Mouse (Mus musculus) hindbrain, embryonic 13.5 days (tissue): ENCODE data around the gene Hmg20a. TPM values are rescaled to one million over a fixed set of nuclear protein-coding genes. Genes with fewer than 3 reads are reported as not detected.
A peak's percentile ranks its signal among the peaks of the same experiment; 100 is the strongest.

Source experiments
- ATAC-seq: fragments of 200-750 bp; cut with Nextera tagmentation; 2 replicates; pipeline ENCODE4 v1.8.0; 2017; ENCODE audit warnings: moderate TSS enrichment; ENCODE audit not compliant: low FRiP score
- H3K27ac ChIP-seq: fragments of 300-500 bp; sonication (generic); 2 replicates; pipeline ENCODE4 v1.5.1; 2015; ENCODE audit warnings: inconsistent platforms, mild to moderate bottlenecking, moderate library complexity
- H3K27me3 ChIP-seq: fragments of 300-500 bp; sonication (generic); 2 replicates; pipeline ENCODE4 v1.6.1; 2015; ENCODE audit warnings: mild to moderate bottlenecking, inconsistent platforms
- H3K36me3 ChIP-seq: fragments of 300-500 bp; sonication (generic); 2 replicates; pipeline ENCODE4 v1.6.1; 2015; ENCODE audit warnings: mild to moderate bottlenecking, inconsistent platforms
- H3K4me1 ChIP-seq: fragments of 300-500 bp; sonication (generic); replicated peaks from 2 replicates; pipeline ENCODE4 v1.6.1; 2015; ENCODE audit warnings: inconsistent platforms
- H3K4me2 ChIP-seq: fragments of 300-500 bp; sonication (generic); 2 replicates; pipeline ENCODE4 v1.6.1; 2015; ENCODE audit warnings: inconsistent platforms, mild to moderate bottlenecking, moderate library complexity
- H3K4me3 ChIP-seq: fragments of 300-500 bp; sonication (generic); 2 replicates; pipeline ENCODE4 v1.5.1; 2015; ENCODE audit warnings: mild to moderate bottlenecking, inconsistent platforms
- H3K9ac ChIP-seq: fragments of 300-500 bp; sonication (generic); 2 replicates; pipeline ENCODE4 v1.6.1; 2015; ENCODE audit warnings: mild to moderate bottlenecking, inconsistent platforms
- H3K9me3 ChIP-seq: fragments of 300-500 bp; sonication (generic); 2 replicates; pipeline ENCODE4 v1.6.1; 2016; ENCODE audit warnings: inconsistent platforms
- WGBS: fragments of 180-500 bp; shearing (Covaris S2); methylation state at CpG from one replicate; pipeline ENCODE4 v1.1.7; 2015; 5-methylcytosine and 5-hydroxymethylcytosine counted together
- polyA plus RNA-seq: library from polyadenylated mRNA; unstranded; fragments of >200 nt; fragmentation: Nextera tagmentation; extraction: Ambion mirVana; gene quantifications from 2 replicates; pipeline ENCODE4 v1.2.1, GENCODE M21; 2015

The Hmg20a gene
- polyA plus RNA-seq, 1 experiment from 2014 or later: 81.9 TPM

DNA sequence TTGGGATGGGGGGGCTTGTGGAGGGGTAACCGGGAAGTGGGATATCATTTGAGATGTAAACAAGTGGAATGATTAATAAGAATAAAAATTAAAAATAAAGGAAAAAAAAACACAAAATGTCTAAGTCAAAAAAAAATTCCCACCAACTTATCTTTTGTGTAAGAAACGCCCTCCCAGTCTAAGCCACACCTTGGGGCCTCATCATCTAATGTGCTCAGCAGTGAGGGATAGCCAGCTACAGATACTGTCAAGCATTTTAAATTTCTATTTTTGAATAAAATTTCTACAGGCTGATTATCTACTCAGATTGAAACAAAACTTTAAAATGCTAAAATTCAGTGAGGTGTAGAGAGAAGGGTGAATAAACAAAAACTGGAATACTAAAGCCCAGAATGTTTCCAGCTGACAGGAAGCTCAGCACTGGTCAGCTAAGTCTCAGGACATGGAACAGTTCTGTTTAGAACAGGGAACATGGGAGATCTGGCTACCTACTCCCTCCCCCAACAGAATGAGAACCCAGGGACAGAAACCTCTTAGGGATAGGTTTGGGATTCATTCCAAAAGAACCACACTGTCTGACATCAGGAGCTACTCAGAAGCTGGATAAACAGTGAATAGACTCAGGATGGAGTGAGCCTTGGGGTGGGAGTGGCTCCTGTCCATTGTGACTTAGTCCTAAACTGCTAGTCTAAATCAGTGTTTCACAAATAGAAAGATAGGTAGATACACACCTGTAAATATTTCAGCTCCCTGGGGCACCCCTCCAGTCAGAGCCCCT lies 34.8 kb downstream of the Hmg20a start:
- peaks cover 3% of the 10 kb centered on the region; the same call in 1 of the 2 replicates for H3K4me1 ChIP-seq
- H3K4me3 ChIP-seq: no peak overlapping the region
- peaks cover 6% of the 10 kb centered on the region for H3K36me3 ChIP-seq
- whole genome bisulfite sequencing: 91% methylated on average over 2 of the region's 2 CpGs
- no peaks in the 10 kb centered on the region for H3K27me3 ChIP-seq
- ATAC-seq: no peak
- H3K9ac ChIP-seq: no peak overlapping the region
- H3K4me2 ChIP-seq: no peak overlapping the region
- H3K9me3 ChIP-seq: no peaks in the 10 kb centered on the region
- H3K27ac ChIP-seq: no peak overlapping the region

GRCm38 (mm10) chr9:56456426-56456825 lies 38.0 kb downstream of the Hmg20a start:
- ATAC-seq: no peak
- H3K4me1 ChIP-seq: no peaks in the 10 kb centered on the region; the same call in 1 of the 2 replicates
- WGBS: 88% methylated on average over 3 of the region's 3 CpGs

DNA sequence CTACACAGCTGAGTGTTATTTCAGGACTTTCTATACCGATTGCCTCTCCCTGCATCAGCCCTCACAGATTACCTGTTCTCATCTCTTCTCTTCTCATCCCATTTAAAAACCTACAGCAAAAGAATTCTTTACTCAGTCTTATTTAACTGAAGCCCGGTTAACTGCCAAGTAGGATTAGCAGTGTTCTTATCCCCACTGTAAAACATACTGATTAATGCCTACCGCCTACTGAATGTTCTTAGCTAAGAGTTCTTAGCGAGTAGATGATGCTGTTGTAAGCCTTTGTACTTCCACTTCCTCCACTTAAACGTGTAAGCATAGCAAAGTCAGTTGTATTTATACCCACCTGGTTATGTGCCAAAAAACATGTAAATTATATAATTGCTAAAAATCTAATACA lies 42.6 kb downstream of the Hmg20a start:
- Histone ChIP-seq H3K4me2 (no peak overlapping the region), H3K4me1 (peaks cover 19% of the 10 kb centered on the region), H3K27ac (no peak overlapping the region), H3K9me3 (no peaks in the 10 kb centered on the region), H3K27me3 (no peaks in the 10 kb centered on the region), H3K9ac (no peak overlapping the region), H3K4me3 (no peak overlapping the region), H3K36me3 (no peaks in the 10 kb centered on the region; the same call in 1 of the 2 replicates)
- WGBS: 91% methylated on average over 5 of the region's 5 CpGs
- no peak for ATAC-seq

More at GRCm38 (mm10) chr9:56456426-56456825, 38.0 kb downstream of the Hmg20a start:
- Histone ChIP-seq H3K4me2 (no peak overlapping the region), H3K27me3 (no peaks in the 10 kb centered on the region), H3K9me3 (no peaks in the 10 kb centered on the region), H3K9ac (no peak overlapping the region), H3K27ac (no peak overlapping the region), H3K4me3 (no peak overlapping the region), H3K36me3 (peaks cover 6% of the 10 kb centered on the region)

GRCm38 (mm10) chr9:56462606-56463005 lies 44.2 kb downstream of the Hmg20a start:
- no peak for ATAC-seq
- no peak overlapping the region; the same call in 1 of the 2 replicates for H3K27ac ChIP-seq
- no peak overlapping the region for H3K9ac ChIP-seq
- H3K4me1 ChIP-seq: peaks cover 24% of the 10 kb centered on the region
- H3K27me3 ChIP-seq: no peaks in the 10 kb centered on the region
- H3K4me3 ChIP-seq: no peak overlapping the region
- no peaks in the 10 kb centered on the region for H3K36me3 ChIP-seq
- no peaks in the 10 kb centered on the region for H3K9me3 ChIP-seq
- 82% methylated on average over 1 of the region's 1 CpGs for WGBS
- no peak overlapping the region for H3K4me2 ChIP-seq

DNA sequence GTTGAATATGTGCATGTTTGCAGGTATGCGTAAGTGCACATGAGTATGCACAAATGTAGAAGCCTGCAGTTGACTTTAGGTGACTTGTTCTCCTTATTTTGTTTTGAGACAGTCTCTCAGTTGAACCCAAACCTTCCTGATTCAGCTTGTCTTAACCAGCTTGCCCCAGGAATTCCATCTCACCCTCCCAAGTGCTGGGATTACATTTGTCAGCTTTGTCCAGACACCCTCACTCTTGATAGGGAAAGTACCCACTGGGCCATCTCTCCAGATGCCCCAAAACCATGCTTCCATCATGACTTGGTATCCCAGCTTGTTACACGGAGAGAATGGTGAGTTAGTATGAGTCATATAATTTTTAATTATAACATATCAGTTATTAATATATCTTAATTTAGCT lies 44.6 kb downstream of the Hmg20a start:
- Histone ChIP-seq H3K36me3 (peaks cover 4% of the 10 kb centered on the region), H3K27me3 (no peaks in the 10 kb centered on the region), H3K9me3 (no peaks in the 10 kb centered on the region), H3K9ac (no peak overlapping the region), H3K4me1 (peaks cover 24% of the 10 kb centered on the region), H3K4me2 (no peak overlapping the region), H3K4me3 (no peak overlapping the region), H3K27ac (no peak overlapping the region)
- 93% methylated on average over 2 of the region's 2 CpGs for WGBS
- no peak for ATAC-seq

DNA sequence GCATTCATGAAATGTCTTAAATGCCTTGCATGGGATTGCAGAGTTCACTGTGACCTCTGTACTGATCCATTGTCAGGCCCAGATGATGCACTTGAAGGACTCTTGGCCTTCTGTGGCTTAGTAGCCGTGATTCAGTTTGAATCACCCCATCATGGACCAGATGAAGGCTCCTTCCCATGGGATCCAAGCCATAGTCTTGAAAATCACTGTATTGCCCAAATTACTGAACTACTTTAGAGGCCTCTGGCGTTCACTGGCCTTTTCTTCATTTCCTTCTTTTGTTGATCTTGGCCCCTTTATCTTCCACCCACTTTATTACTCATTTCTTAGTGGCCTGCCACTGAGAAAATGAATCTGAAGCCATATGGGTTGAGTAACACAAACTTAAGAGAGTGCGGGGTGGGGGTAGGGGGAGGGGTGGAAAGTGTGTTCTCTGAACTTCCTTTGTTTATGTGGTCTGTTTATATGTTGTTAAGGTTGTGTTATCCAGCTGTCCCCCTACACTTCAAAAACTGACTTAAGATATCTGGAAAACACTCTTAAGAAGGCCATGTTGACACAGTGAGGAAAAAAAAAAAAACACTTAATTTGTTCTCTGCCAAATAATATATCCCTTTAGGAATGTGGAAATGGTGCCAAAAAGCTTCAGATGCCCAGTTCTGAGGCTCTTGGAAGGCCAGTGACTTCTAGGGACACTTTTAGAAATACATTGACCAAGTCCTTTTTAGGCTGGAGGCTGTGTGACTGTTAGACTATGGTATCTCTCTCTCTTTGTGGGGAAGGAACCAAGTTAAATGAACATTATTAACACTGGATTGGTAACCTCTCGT lies 45.5 kb downstream of the Hmg20a start:
- no peak overlapping the region; the same call in 1 of the 2 replicates for H3K27ac ChIP-seq
- no peak overlapping the region for H3K9ac ChIP-seq
- no peaks in the 10 kb centered on the region for H3K9me3 ChIP-seq
- ATAC-seq: no peak
- no peak overlapping the region for H3K4me2 ChIP-seq
- no peak overlapping the region for H3K4me3 ChIP-seq
- no peaks in the 10 kb centered on the region for H3K27me3 ChIP-seq
- peaks cover 24% of the 10 kb centered on the region for H3K4me1 ChIP-seq
- peaks cover 10% of the 10 kb centered on the region for H3K36me3 ChIP-seq
- 66% methylated on average over 4 of the region's 4 CpGs for WGBS

GRCm38 (mm10) chr9:56464863-56465654 lies 46.6 kb downstream of the Hmg20a start:
- Histone ChIP-seq H3K27ac (peak overlapping the region; percentile 83), H3K4me1 (peaks cover 24% of the 10 kb centered on the region), H3K4me2 (peak overlapping the region; percentile 38), H3K36me3 (peaks cover 18% of the 10 kb centered on the region), H3K27me3 (no peaks in the 10 kb centered on the region), H3K4me3 (no peak overlapping the region), H3K9ac (peak overlapping the region; percentile 43; the same call in 1 of the 2 replicates), H3K9me3 (no peaks in the 10 kb centered on the region)
- WGBS: 26% methylated on average over 23 of the region's 23 CpGs
- peak; percentile 49 for ATAC-seq

- Histone ChIP-seq H3K27me3 (no peaks in the 10 kb centered on the region), H3K9me3 (no peaks in the 10 kb centered on the region), H3K9ac (no peak overlapping the region), H3K36me3 (peaks cover 18% of the 10 kb centered on the region), H3K4me3 (no peak overlapping the region), H3K4me2 (no peak overlapping the region), H3K27ac (peak overlapping the region; percentile 83; the same call in 1 of the 2 replicates), H3K4me1 (peaks cover 24% of the 10 kb centered on the region)
- WGBS: 93% methylated on average over 4 of the region's 4 CpGs
- no peak for ATAC-seq
Measured at GRCm38 (mm10) chr9:56466251-56466650, 47.8 kb downstream of the Hmg20a start.

DNA sequence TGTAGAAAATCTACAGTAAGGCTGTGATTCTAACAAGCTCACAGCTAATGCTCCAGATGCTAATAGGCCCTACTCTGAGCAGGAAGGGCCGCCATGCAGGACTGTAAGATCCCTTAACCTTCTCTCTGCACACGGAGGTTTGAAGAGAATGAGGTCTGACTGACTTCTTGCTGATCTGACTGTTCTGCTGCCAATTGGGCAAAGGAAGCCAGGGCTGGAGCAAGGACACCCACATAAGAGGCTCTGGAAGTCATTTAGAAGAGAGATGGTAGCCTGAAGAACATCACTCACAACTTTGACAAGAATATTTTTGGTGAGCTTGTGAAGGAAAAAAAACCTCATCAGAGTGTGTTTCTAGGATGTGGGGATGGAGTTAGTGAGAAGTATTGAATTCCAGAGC lies 51.2 kb downstream of the Hmg20a start:
- Histone ChIP-seq H3K9ac (no peak overlapping the region), H3K27ac (no peak overlapping the region), H3K36me3 (peaks cover 37% of the 10 kb centered on the region), H3K4me1 (peaks cover 12% of the 10 kb centered on the region), H3K9me3 (no peaks in the 10 kb centered on the region), H3K27me3 (no peaks in the 10 kb centered on the region), H3K4me3 (no peak overlapping the region), H3K4me2 (no peak overlapping the region)
- 56% methylated on average over 2 of the region's 2 CpGs for WGBS
- ATAC-seq: no peak

DNA sequence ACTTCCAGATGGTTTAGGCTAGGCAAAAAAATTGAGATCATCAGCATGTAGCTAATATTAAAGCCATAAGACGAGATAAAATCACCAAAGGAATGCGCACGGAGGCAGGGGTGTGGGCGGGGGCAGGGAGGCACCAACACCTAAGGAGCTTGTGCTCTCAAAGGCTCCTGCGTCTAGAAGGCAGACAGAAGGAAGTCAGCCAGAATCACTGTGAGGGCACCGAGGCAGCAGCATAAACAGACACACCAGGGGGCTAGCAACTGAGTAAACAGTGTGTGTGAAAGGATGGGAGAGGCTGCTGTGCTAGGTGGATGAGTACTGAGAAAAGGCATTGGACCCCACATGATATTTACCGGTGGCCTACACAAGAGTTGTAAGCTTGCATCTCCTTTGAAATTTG lies 51.9 kb downstream of the Hmg20a start:
- Histone ChIP-seq H3K4me2 (no peak overlapping the region), H3K4me3 (no peak overlapping the region), H3K9me3 (no peaks in the 10 kb centered on the region), H3K4me1 (peaks cover 6% of the 10 kb centered on the region), H3K9ac (no peak overlapping the region), H3K27me3 (no peaks in the 10 kb centered on the region), H3K36me3 (peaks cover 41% of the 10 kb centered on the region), H3K27ac (no peak overlapping the region)
- ATAC-seq: no peak
- whole genome bisulfite sequencing: 32% methylated on average over 7 of the region's 7 CpGs

DNA sequence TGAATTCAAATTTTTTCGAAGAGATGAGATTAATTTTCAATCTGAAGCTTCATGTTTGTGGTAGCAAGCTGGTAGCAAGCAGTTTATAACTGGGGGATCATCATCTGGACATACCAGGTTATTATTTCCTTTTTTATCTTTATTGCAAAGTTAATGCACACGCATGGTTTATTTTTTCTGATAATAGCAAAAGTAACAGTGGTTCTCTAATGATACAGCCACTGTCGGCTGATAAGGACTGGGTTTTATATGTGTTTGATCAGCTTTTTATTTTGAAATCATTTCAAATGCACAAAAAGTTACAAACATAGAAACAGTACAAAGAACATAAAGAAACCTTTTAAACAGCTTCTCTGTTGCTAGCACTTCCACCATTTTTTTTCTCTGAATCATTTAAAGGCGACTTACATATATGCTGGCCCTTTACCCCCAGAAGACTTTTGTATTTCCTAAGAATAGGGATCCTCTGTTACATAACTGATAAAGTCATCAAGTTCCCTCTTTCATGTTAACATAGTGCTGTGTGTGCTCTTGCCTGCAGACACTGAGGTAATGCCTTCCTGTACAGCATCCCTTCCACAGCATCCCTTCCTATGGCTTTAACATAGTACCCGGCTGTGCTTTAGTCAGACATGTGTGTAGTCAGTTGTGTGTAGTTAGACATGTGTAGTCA lies 60.7 kb downstream of the Hmg20a start:
- H3K9me3 ChIP-seq: no peaks in the 10 kb centered on the region
- no peaks in the 10 kb centered on the region for H3K27me3 ChIP-seq
- ATAC-seq: no peak
- H3K4me3 ChIP-seq: no peak overlapping the region
- peaks cover 52% of the 10 kb centered on the region for H3K36me3 ChIP-seq
- no peak overlapping the region for H3K9ac ChIP-seq
- 0 out of 2 replicates have a peak overlapping the region, but pooled peaks have one; percentile 13 for H3K27ac ChIP-seq
- no peaks in the 10 kb centered on the region for H3K4me1 ChIP-seq
- H3K4me2 ChIP-seq: no peak overlapping the region
- 91% methylated on average over 5 of the region's 5 CpGs for WGBS
